In the genomic region with DNA sequence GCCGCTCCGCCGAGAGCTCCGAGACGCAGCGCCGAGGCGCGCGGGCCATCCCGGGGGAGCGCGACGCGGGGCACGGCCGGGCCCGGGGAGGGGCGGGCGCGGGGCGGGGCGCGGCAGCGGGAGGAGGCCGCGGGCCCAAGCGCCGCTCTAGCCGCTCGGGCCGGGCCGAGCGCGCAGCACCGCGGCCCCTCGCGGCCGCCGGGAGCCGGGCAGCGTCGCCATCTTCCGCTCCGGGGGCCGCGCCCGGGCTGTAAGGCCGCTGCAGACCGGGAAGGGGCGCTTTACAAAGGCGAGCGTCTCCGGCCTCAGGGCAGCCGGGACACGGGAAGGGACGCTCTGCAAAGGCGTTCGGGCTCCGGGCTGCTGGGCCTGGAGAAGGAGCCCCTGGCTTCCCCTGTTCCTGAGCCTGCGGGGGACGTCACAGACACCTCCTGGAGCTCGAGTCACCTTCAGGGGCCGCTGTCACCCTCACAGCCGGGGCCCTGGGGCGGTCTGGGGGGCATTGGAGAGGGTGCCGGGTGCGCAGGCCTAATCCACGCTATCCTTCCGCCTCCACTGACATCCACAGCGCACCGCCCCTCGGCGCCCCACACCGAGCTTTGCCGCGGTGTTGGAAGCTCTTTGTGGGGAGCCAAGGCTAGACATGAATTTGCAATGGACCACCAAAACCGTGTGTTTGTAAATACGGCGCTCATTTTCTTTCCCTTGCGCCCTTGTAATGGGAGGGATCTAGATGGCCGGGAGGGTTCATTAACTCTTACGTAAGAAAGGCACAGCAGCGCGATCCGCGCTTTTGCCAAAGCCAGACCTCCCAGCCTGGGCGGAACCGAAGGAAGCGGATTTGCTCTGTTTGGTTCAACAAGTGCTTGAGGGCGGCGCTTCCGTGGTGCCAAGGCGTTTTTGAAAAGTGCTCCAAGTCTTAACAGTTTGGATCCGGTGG, we compare ENCODE assay signal across 8 mouse cellular contexts. TPM values are rescaled to one million over a fixed set of nuclear protein-coding genes. Genes with fewer than 3 reads are reported as not detected.
DNase-seq lines count a peak whose midpoint lies in the region; ATAC-seq and TF ChIP-seq lines count a peak whose summit lies in the region.

A gene (minus strand): TSS at position 149 of the 940 bp plus-strand sequence.

- 1% methylated on average over 83 of the region's 96 CpGs for WGBS in forebrain, embryonic 15.5 days
- under 1% methylated on average over 59 of the region's 96 CpGs for WGBS in liver, postnatal 0 days (ENCODE audit: insufficient replicate concordance)
- WGBS in neural tube, embryonic 13.5 days, result under 1% methylated on average over 81 of the region's 96 CpGs

- H3K9me3 ChIP-seq in E14TG2a.4 (ENCODE audit: low read length), result no peaks in the 10 kb centered on the region
- no peaks in the 10 kb centered on the region for H3K9me3 ChIP-seq in forebrain, embryonic 15.5 days
- no peaks in the 10 kb centered on the region for H3K9me3 ChIP-seq in liver, postnatal 0 days (ENCODE audit: low read length)
- no peaks in the 10 kb centered on the region for H3K9me3 ChIP-seq in neural tube, embryonic 13.5 days

- no peak for TF ChIP-seq EP300 in liver, postnatal 0 days (IDR thresholded peaks at IDR 0.05; ENCODE audit: low read depth)

- peak within 1 kb of the TSS; percentile 90 for H3K4me3 ChIP-seq in E14TG2a.4 (replicated peaks; ENCODE audit: low read length)
- H3K4me3 ChIP-seq in forebrain, embryonic 15.5 days, result peak within 1 kb of the TSS; percentile 96
- H3K4me3 ChIP-seq in liver, postnatal 0 days (ENCODE audit: low read depth, low read length), result peak within 1 kb of the TSS; percentile 72
- H3K4me3 ChIP-seq in neural tube, embryonic 13.5 days, result peak within 1 kb of the TSS; percentile 80

- peak; percentile 93 for DNase-seq in cerebellum, adult 11-12 months
- DNase-seq in heart, postnatal 14 days, result peak; percentile 85 to 88
- peak; percentile 93 for DNase-seq in layer of hippocampus, adult 11-12 months (ENCODE audit: low spot score)
- DNase-seq in liver, postnatal 0 days, result peak; percentile 83
- peak; percentile 96 for DNase-seq in telencephalon, adult 2 months (ENCODE audit: low read depth, low spot score)

- H3K9ac ChIP-seq in forebrain, embryonic 15.5 days (replicated peaks), result peak within 1 kb of the TSS; percentile 85
- H3K9ac ChIP-seq in liver, postnatal 0 days (replicated peaks), result peak within 1 kb of the TSS; percentile 73
- peak within 1 kb of the TSS; percentile 88 for H3K9ac ChIP-seq in neural tube, embryonic 13.5 days

- intact Hi-C loops in heart, postnatal 14 days (cut with DNase I), result loop anchor here (2.0 kb wide), 4 partner anchors 39 to 91 kb away; a partner anchor contains a TSS

- H3K27ac ChIP-seq in forebrain, embryonic 15.5 days (replicated peaks), result peak within 1 kb of the TSS; percentile 97
- H3K27ac ChIP-seq in liver, postnatal 0 days (ENCODE audit: low read depth), result peak within 1 kb of the TSS; percentile 88
- H3K27ac ChIP-seq in neural tube, embryonic 13.5 days (replicated peaks), result peak within 1 kb of the TSS; percentile 95

- peaks cover 17% of the 10 kb centered on the region for H3K27me3 ChIP-seq in E14TG2a.4 (ENCODE audit: insufficient read depth, low read length)
- no peaks in the 10 kb centered on the region for H3K27me3 ChIP-seq in forebrain, embryonic 15.5 days
- H3K27me3 ChIP-seq in liver, postnatal 0 days (ENCODE audit: insufficient read depth, low read length), result no peaks in the 10 kb centered on the region
- H3K27me3 ChIP-seq in neural tube, embryonic 13.5 days, result peaks cover 3% of the 10 kb centered on the region; the same call in 1 of the 2 replicates

- TF ChIP-seq CTCF in E14TG2a.4 (conservative IDR thresholded peaks at IDR 0.05; ENCODE audit: low read length), result no peak
- TF ChIP-seq CTCF in liver, postnatal 0 days (IDR thresholded peaks at IDR 0.05; ENCODE audit: low read depth), result 0 out of 2 replicates have a peak, but pooled peaks have one; percentile 32

- H3K36me3 ChIP-seq in E14TG2a.4 (ENCODE audit: insufficient read depth, low read length), result peaks cover 5% of the 10 kb centered on the region; the same call in 1 of the 2 replicates
- no peaks in the 10 kb centered on the region for H3K36me3 ChIP-seq in forebrain, embryonic 15.5 days
- H3K36me3 ChIP-seq in liver, postnatal 0 days (replicated peaks; ENCODE audit: insufficient read depth, low read length), result no peaks in the 10 kb centered on the region
- peaks cover 8% of the 10 kb centered on the region; the same call in 1 of the 2 replicates for H3K36me3 ChIP-seq in neural tube, embryonic 13.5 days

- H3K4me2 ChIP-seq in forebrain, embryonic 15.5 days (replicated peaks), result peak within 1 kb of the TSS; percentile 93
- peak within 1 kb of the TSS; percentile 85 for H3K4me2 ChIP-seq in liver, postnatal 0 days (ENCODE audit: low read depth, low read length)
- H3K4me2 ChIP-seq in neural tube, embryonic 13.5 days, result peak within 1 kb of the TSS; percentile 73

- H3K4me1 ChIP-seq in E14TG2a.4 (replicated peaks; ENCODE audit: low read depth, low read length), result peaks cover 54% of the 10 kb centered on the region
- peaks cover 22% of the 10 kb centered on the region for H3K4me1 ChIP-seq in forebrain, embryonic 15.5 days
- peaks cover 14% of the 10 kb centered on the region for H3K4me1 ChIP-seq in liver, postnatal 0 days (ENCODE audit: insufficient read depth)
- peaks cover 37% of the 10 kb centered on the region for H3K4me1 ChIP-seq in neural tube, embryonic 13.5 days (replicated peaks)

- peak; percentile 84 for ATAC-seq in forebrain, embryonic 15.5 days (replicated peaks)
- peak; percentile 87 for ATAC-seq in liver, postnatal 0 days
- ATAC-seq in neural tube, embryonic 13.5 days (ENCODE audit: low read depth), result peak; percentile 85

RNA-seq across cellular contexts. Expression of the gene that starts here (rescaled TPM):
- polyA plus RNA-seq in forebrain, embryonic 15.5 days (2015; fragmentation: Nextera tagmentation; extraction: Ambion mirVana), result 7.5 and 11.4 TPM in 2 replicates
- total RNA-seq in heart, postnatal 14 days (2021), result 100 to 1,000 TPM in 1 of 2 experiments, 10 to 100 TPM in 1; 95.6 to 104 TPM
- 4.9 and 5.4 TPM in 2 replicates for polyA plus RNA-seq in liver, postnatal 0 days (2015; fragmentation: Nextera tagmentation; extraction: Ambion mirVana)
- 12.1 and 12.2 TPM in 2 replicates for polyA plus RNA-seq in neural tube, embryonic 13.5 days (2015; fragmentation: Nextera tagmentation; extraction: Ambion mirVana)

Comparison
In these comparisons a context has a peak if more than half of its experiments do, and no peak if none do; other contexts are left out.
1. Peak in every context shown above with its lines: DNase-seq, ATAC-seq, H3K4me3 ChIP-seq and H3K27ac ChIP-seq.